Mouse (Mus musculus): ENCODE measurements around the gene Mrtfb. TPM values are rescaled to one million over a fixed set of nuclear protein-coding genes. Genes with fewer than 3 reads are reported as not detected.

Gene Mrtfb
- total and polyA plus RNA-seq, 3 experiments, result 2.1 to 12.1 (median 5.6) TPM

GRCm38 (mm10) chr16:13217951-13218350 lies 38.3 kb upstream of the Mrtfb start:
- DNase-seq (ENCODE audit: low spot score) (no peak), ATAC-seq (ENCODE audit: extremely low read depth, insufficient number of reproducible peaks, low FRiP score, poor library complexity, severe bottlenecking) (no peak)
- no peak overlapping the region for H3K4me3 ChIP-seq (ENCODE audit: low read depth, low read length)
- TF ChIP-seq GATA1 (IDR thresholded peaks at IDR 0.05; ENCODE audit: borderline replicate concordance, low read length) (no peak), TAL1 (conservative IDR thresholded peaks at IDR 0.05; ENCODE audit: low read depth, low read length) (no peak), CTCF (IDR thresholded peaks at IDR 0.05; ENCODE audit: low read depth, low read length) (no peak), POLR2AphosphoS5 (IDR thresholded peaks at IDR 0.05; ENCODE audit: insufficient replicate concordance, low read depth, low read length) (no peak), GATA2 (IDR thresholded peaks at IDR 0.05; ENCODE audit: borderline replicate concordance, low read depth, low read length) (no peak)
- H3K9me3 ChIP-seq (replicated peaks), result no peaks in the 10 kb centered on the region
- H3K4me1 ChIP-seq (ENCODE audit: insufficient read depth, low read depth, low read length), result peaks cover 2% of the 10 kb centered on the region; the same call in 1 of the 2 replicates
- no peaks in the 10 kb centered on the region for H3K36me3 ChIP-seq (replicated peaks)
- peaks cover 7% of the 10 kb centered on the region; the same call in 1 of the 2 replicates for H3K27me3 ChIP-seq (ENCODE audit: insufficient read depth, low read length)

GRCm38 (mm10) chr16:13221475-13221874 lies 34.8 kb upstream of the Mrtfb start:
- no peak overlapping the region for H3K4me3 ChIP-seq (ENCODE audit: low read depth, low read length)
- no peaks in the 10 kb centered on the region for H3K36me3 ChIP-seq (replicated peaks)
- peaks cover 8% of the 10 kb centered on the region; the same call in 1 of the 2 replicates for H3K4me1 ChIP-seq (ENCODE audit: insufficient read depth, low read depth, low read length)
- TF ChIP-seq TAL1 (conservative IDR thresholded peaks at IDR 0.05; ENCODE audit: low read depth, low read length), result no peak
- TF ChIP-seq GATA2 (IDR thresholded peaks at IDR 0.05; ENCODE audit: borderline replicate concordance, low read depth, low read length), result no peak
- TF ChIP-seq GATA1 (IDR thresholded peaks at IDR 0.05; ENCODE audit: borderline replicate concordance, low read length), result no peak
- TF ChIP-seq POLR2AphosphoS5 (IDR thresholded peaks at IDR 0.05; ENCODE audit: insufficient replicate concordance, low read depth, low read length), result no peak
- no peak for TF ChIP-seq CTCF (IDR thresholded peaks at IDR 0.05; ENCODE audit: low read depth, low read length)
- H3K27me3 ChIP-seq (ENCODE audit: insufficient read depth, low read length), result peaks cover 5% of the 10 kb centered on the region; the same call in 1 of the 2 replicates
- H3K9me3 ChIP-seq (replicated peaks), result no peaks in the 10 kb centered on the region
- no peak for ATAC-seq (ENCODE audit: extremely low read depth, insufficient number of reproducible peaks, low FRiP score, poor library complexity, severe bottlenecking)
- DNase-seq (ENCODE audit: low spot score), result no peak

GRCm38 (mm10) chr16:13232043-13232442 lies 24.2 kb upstream of the Mrtfb start:
- ATAC-seq (ENCODE audit: extremely low read depth, insufficient number of reproducible peaks, low FRiP score, poor library complexity, severe bottlenecking) (no peak), DNase-seq (ENCODE audit: low spot score) (no peak)
- TF ChIP-seq GATA1 (IDR thresholded peaks at IDR 0.05; ENCODE audit: borderline replicate concordance, low read length) (no peak), POLR2AphosphoS5 (IDR thresholded peaks at IDR 0.05; ENCODE audit: insufficient replicate concordance, low read depth, low read length) (no peak), CTCF (IDR thresholded peaks at IDR 0.05; ENCODE audit: low read depth, low read length) (no peak), TAL1 (conservative IDR thresholded peaks at IDR 0.05; ENCODE audit: low read depth, low read length) (no peak), GATA2 (IDR thresholded peaks at IDR 0.05; ENCODE audit: borderline replicate concordance, low read depth, low read length) (no peak)

GRCm38 (mm10) chr16:13232912-13233802 lies 23.1 kb upstream of the Mrtfb start:
- TF ChIP-seq CTCF (IDR thresholded peaks at IDR 0.05; ENCODE audit: low read depth, low read length), result no peak
- no peak for TF ChIP-seq GATA2 (IDR thresholded peaks at IDR 0.05; ENCODE audit: borderline replicate concordance, low read depth, low read length)
- no peak for TF ChIP-seq POLR2AphosphoS5 (IDR thresholded peaks at IDR 0.05; ENCODE audit: insufficient replicate concordance, low read depth, low read length)
- no peak for TF ChIP-seq GATA1 (IDR thresholded peaks at IDR 0.05; ENCODE audit: borderline replicate concordance, low read length)
- peaks cover 3% of the 10 kb centered on the region; the same call in 1 of the 2 replicates for H3K27me3 ChIP-seq (ENCODE audit: insufficient read depth, low read length)
- DNase-seq (ENCODE audit: low spot score), result no peak
- ATAC-seq (ENCODE audit: extremely low read depth, insufficient number of reproducible peaks, low FRiP score, poor library complexity, severe bottlenecking), result no peak
- H3K4me1 ChIP-seq (ENCODE audit: insufficient read depth, low read depth, low read length), result no peaks in the 10 kb centered on the region
- H3K9me3 ChIP-seq (replicated peaks), result no peaks in the 10 kb centered on the region
- no peak overlapping the region for H3K4me3 ChIP-seq (ENCODE audit: low read depth, low read length)
- H3K36me3 ChIP-seq (replicated peaks), result no peaks in the 10 kb centered on the region

More at GRCm38 (mm10) chr16:13232043-13232442, 24.2 kb upstream of the Mrtfb start:
- H3K4me3 ChIP-seq (ENCODE audit: low read depth, low read length), result no peak overlapping the region
- H3K36me3 ChIP-seq (replicated peaks), result no peaks in the 10 kb centered on the region
- H3K27me3 ChIP-seq (ENCODE audit: insufficient read depth, low read length), result peaks cover 3% of the 10 kb centered on the region; the same call in 1 of the 2 replicates
- no peaks in the 10 kb centered on the region for H3K4me1 ChIP-seq (ENCODE audit: insufficient read depth, low read depth, low read length)
- no peaks in the 10 kb centered on the region for H3K9me3 ChIP-seq (replicated peaks)

- Histone ChIP-seq H3K4me1 (ENCODE audit: insufficient read depth, low read depth, low read length) (no peaks in the 10 kb centered on the region), H3K9me3 (replicated peaks) (no peaks in the 10 kb centered on the region), H3K4me3 (ENCODE audit: low read depth, low read length) (no peak overlapping the region), H3K27me3 (ENCODE audit: insufficient read depth, low read length) (peaks cover 18% of the 10 kb centered on the region; the same call in 1 of the 2 replicates), H3K36me3 (replicated peaks) (no peaks in the 10 kb centered on the region)
- no peak for DNase-seq (ENCODE audit: low spot score)
- no peak for ATAC-seq (ENCODE audit: extremely low read depth, insufficient number of reproducible peaks, low FRiP score, poor library complexity, severe bottlenecking)
- TF ChIP-seq POLR2AphosphoS5 (IDR thresholded peaks at IDR 0.05; ENCODE audit: insufficient replicate concordance, low read depth, low read length) (no peak), CTCF (IDR thresholded peaks at IDR 0.05; ENCODE audit: low read depth, low read length) (no peak), TAL1 (conservative IDR thresholded peaks at IDR 0.05; ENCODE audit: low read depth, low read length) (no peak), GATA1 (IDR thresholded peaks at IDR 0.05; ENCODE audit: borderline replicate concordance, low read length) (no peak), GATA2 (IDR thresholded peaks at IDR 0.05; ENCODE audit: borderline replicate concordance, low read depth, low read length) (no peak)
Observed at GRCm38 (mm10) chr16:13239039-13239438, 17.2 kb upstream of the Mrtfb start.

GRCm38 (mm10) chr16:13239544-13239943 lies 16.7 kb upstream of the Mrtfb start:
- Histone ChIP-seq H3K4me3 (ENCODE audit: low read depth, low read length) (no peak overlapping the region), H3K36me3 (replicated peaks) (no peaks in the 10 kb centered on the region), H3K4me1 (ENCODE audit: insufficient read depth, low read depth, low read length) (no peaks in the 10 kb centered on the region), H3K9me3 (replicated peaks) (no peaks in the 10 kb centered on the region), H3K27me3 (ENCODE audit: insufficient read depth, low read length) (peaks cover 18% of the 10 kb centered on the region; the same call in 1 of the 2 replicates)
- TF ChIP-seq GATA1 (IDR thresholded peaks at IDR 0.05; ENCODE audit: borderline replicate concordance, low read length) (no peak), GATA2 (IDR thresholded peaks at IDR 0.05; ENCODE audit: borderline replicate concordance, low read depth, low read length) (no peak), TAL1 (conservative IDR thresholded peaks at IDR 0.05; ENCODE audit: low read depth, low read length) (no peak), CTCF (IDR thresholded peaks at IDR 0.05; ENCODE audit: low read depth, low read length) (no peak), POLR2AphosphoS5 (IDR thresholded peaks at IDR 0.05; ENCODE audit: insufficient replicate concordance, low read depth, low read length) (no peak)
- no peak for ATAC-seq (ENCODE audit: extremely low read depth, insufficient number of reproducible peaks, low FRiP score, poor library complexity, severe bottlenecking)
- no peak for DNase-seq (ENCODE audit: low spot score)
